Mouse (Mus musculus) ES-E14 (cell line): ENCODE results near the gene Trim9. TPM values are rescaled to one million over a fixed set of nuclear protein-coding genes. Genes with fewer than 3 reads are reported as not detected.

Experiments
- DNase-seq: peaks from one replicate; pipeline ENCODE4 v3.0.0-alpha.2; 2013; ENCODE audit warnings: low read depth, low spot score
- H3K27ac ChIP-seq: 2 replicates; pipeline ENCODE4 v1.5.1; 2012; ENCODE audit warnings: low read depth, mild to moderate bottlenecking, low read length, moderate library complexity, mixed read lengths; ENCODE audit not compliant: poor library complexity, insufficient read depth, severe bottlenecking
- H3K36me3 ChIP-seq: 2 replicates; pipeline ENCODE4 v1.6.1; 2012; ENCODE audit warnings: mild to moderate bottlenecking, low read length, moderate library complexity, mixed read lengths; ENCODE audit not compliant: control insufficient read depth, poor library complexity, insufficient read depth, severe bottlenecking
- H3K4me1 ChIP-seq, 2 experiments: fragments of 150-350 bp in 1 of 2; sonication (generic) in 1 of 2; 2 replicates each; pipeline ENCODE4 v1.6.1; 2012; ENCODE audit warnings: low read length in 2 of 2, mild to moderate bottlenecking in 1 of 2, mixed read lengths in 1 of 2; ENCODE audit not compliant: control insufficient read depth in 2 of 2, insufficient read depth in 2 of 2, poor library complexity in 1 of 2
- H3K4me3 ChIP-seq, 2 experiments: fragments of 150-350 bp in 1 of 2; sonication (generic) in 1 of 2; 2 replicates each; pipeline ENCODE4 v1.5.1; 2012; ENCODE audit warnings: low read length in 2 of 2, low read depth in 1 of 2, mild to moderate bottlenecking in 1 of 2, mixed read lengths in 1 of 2; ENCODE audit not compliant: insufficient read depth in 1 of 2, poor library complexity in 1 of 2, severe bottlenecking in 1 of 2
- H3K9ac ChIP-seq: 2 replicates; pipeline ENCODE4 v1.6.1; 2012; ENCODE audit warnings: low read depth, mild to moderate bottlenecking, low read length, mixed read lengths; ENCODE audit not compliant: poor library complexity, insufficient read depth, severe bottlenecking
- H3K9me3 ChIP-seq: fragments of 150-350 bp; sonication (generic); 2 replicates; pipeline ENCODE4 v1.6.1; 2012; ENCODE audit warnings: low read depth, mild to moderate bottlenecking, low read length; ENCODE audit not compliant: control insufficient read depth, insufficient read depth
- CHD2 ChIP-seq: IDR thresholded peaks from 2 replicates; pipeline ENCODE4 v1.6.1; 2014; ENCODE audit warnings: mild to moderate bottlenecking, low read depth, low read length, inconsistent platforms
- HCFC1 ChIP-seq: IDR thresholded peaks from 2 replicates; pipeline ENCODE4 v1.6.1; 2012; ENCODE audit warnings: low read length, inconsistent platforms, borderline replicate concordance; ENCODE audit not compliant: insufficient read depth
- MAFK ChIP-seq: IDR thresholded peaks from 2 replicates; pipeline ENCODE4 v1.6.1; 2014; ENCODE audit warnings: mild to moderate bottlenecking, low read depth, low read length, inconsistent platforms; ENCODE audit not compliant: insufficient read depth
- ZC3H11A ChIP-seq: IDR thresholded peaks from 2 replicates; pipeline ENCODE4 v1.6.1; 2012; ENCODE audit warnings: low read depth, mild to moderate bottlenecking, inconsistent platforms, low read length, borderline replicate concordance
- ZNF384 ChIP-seq: IDR thresholded peaks from 2 replicates; pipeline ENCODE4 v1.6.1; 2012; ENCODE audit warnings: low read depth, low read length, inconsistent platforms
- in situ Hi-C, 2 experiments: fragments of 600-800 bp; cut with MboI; formaldehyde crosslinking; loops; one replicate each; pipeline ENCODE4 v1.15.1; 2025; ENCODE audit warnings: low sequenced_read_pairs in 2 of 2, inconsistent platforms in 1 of 2; ENCODE audit not compliant: unreplicated experiment in 2 of 2
- total RNA-seq: library from RNA; depleted of rRNA; stranded (reverse); fragments of 300-350 nt; gene quantifications from 2 replicates; pipeline ENCODE4 v1.2.3, GENCODE M21; 2012

Trim9 gene
- total RNA-seq, 1 experiment = 0.04 TPM

DNA sequence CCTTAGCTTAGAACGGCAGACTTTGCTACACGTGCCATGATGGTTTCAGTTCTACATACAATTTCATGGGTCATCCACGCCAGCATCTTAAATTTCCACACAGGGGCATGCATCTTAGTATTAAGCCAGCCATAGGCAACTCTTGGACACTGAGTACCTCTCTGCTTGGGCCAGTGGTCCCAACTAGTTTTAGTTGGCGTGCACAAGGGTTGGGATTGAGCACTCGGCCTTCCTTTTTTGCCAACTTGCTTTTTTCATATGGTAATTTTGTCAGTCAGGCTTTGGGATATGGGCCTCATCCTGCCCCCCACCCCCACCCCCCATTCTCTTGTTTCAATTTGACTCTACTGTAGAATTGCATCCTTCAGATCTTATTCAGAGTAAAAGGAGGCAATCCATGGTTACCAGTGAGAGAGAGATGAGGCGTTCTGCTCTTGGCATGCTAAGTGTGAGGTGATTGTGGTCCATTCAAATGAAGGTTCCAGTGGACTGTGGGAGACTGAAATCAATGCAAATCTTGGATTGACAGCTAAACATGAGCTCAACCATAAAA lies 14.1 kb downstream of the Trim9 start:
- no peak for TF ChIP-seq MAFK
- TF ChIP-seq ZC3H11A = no peak
- TF ChIP-seq ZNF384 = no peak
- TF ChIP-seq CHD2 = no peak
- no peak for TF ChIP-seq HCFC1
- Histone ChIP-seq H3K9ac (no peak overlapping the region), H3K27ac (no peak overlapping the region), H3K36me3 (no peaks in the 10 kb centered on the region), H3K9me3 (no peaks in the 10 kb centered on the region), H3K4me3 (no peak overlapping the region), H3K4me1 (peaks cover 0 to 8% of the 10 kb centered on the region in 2 experiments; a peak in 2 of 4 replicates)
- in situ Hi-C loops = no loop called here
- no peak for DNase-seq

DNA sequence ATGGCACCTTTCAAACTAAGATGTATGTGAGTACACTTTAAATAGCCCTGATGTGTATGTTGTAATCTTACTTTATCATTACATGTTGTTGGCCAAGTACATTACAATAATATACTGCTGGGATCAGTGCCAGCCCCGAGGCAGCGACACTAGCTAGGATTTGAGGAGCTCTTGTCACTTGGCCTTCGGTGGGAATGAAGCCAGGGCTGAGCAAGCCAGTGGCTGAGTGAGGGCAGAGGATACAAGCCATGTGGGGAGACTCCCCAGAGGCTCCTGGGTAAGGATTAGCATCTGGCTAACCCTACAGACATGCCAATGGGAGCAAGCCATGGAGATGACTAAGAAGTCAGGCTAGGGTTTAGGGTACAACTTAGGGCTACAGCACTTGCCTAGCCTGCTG lies 18.4 kb downstream of the Trim9 start:
- TF ChIP-seq ZNF384 (no peak), HCFC1 (no peak), CHD2 (no peak), MAFK (no peak), ZC3H11A (no peak)
- DNase-seq = no peak
- no peaks in the 10 kb centered on the region for H3K36me3 ChIP-seq
- no peaks in the 10 kb centered on the region for H3K9me3 ChIP-seq
- H3K27ac ChIP-seq = no peak overlapping the region
- in situ Hi-C loops = no loop called here
- H3K4me1 ChIP-seq = no peaks in the 10 kb centered on the region
- no peak overlapping the region for H3K9ac ChIP-seq
- no peak overlapping the region for H3K4me3 ChIP-seq

DNA sequence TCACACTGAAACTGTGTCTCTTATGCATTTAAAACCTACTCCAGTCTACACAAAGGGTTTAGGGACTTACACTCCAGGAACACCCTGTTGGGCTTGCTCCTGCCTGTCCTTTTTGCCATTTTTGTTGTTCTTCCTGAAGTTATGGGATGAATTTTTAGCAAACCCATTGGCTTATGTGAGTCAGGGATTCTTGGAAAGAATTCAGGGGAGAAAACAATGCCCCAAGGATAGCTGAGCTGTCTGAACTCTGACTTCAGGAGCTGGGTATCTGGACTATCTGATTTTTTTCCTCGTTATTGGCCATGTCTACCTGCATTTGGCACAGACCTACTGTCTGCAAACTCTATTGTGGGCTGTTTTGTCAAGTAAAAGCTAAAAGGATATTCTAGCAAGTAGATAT lies 20.5 kb downstream of the Trim9 start:
- no peaks in the 10 kb centered on the region for H3K4me1 ChIP-seq
- no peak for DNase-seq
- H3K4me3 ChIP-seq = no peak overlapping the region
- no peak overlapping the region for H3K27ac ChIP-seq
- TF ChIP-seq ZNF384 (no peak), MAFK (no peak), HCFC1 (no peak), ZC3H11A (no peak), CHD2 (no peak)
- H3K9me3 ChIP-seq = no peaks in the 10 kb centered on the region
- no peak overlapping the region for H3K9ac ChIP-seq
- H3K36me3 ChIP-seq = no peaks in the 10 kb centered on the region
- in situ Hi-C loops = no loop called here

DNA sequence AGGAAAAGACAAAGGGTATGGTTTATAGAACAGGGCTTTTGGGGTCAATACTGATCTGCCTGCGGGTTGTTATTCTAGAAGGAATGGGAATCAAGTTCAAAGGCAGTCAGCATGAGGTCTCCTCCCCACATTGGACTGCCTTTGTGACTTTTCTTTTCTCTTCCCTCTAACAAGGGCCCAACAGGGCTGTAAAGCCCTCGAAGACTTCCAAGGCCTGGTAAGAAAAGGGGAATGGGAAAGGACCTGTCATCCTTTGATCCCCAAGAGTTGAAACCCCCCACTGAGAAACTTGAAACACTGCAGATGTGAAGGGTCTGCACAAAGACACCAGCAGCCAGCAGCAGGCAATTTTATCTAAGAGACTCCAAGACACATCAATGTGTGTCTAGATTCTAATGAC lies 21.0 kb downstream of the Trim9 start:
- no peaks in the 10 kb centered on the region for H3K9me3 ChIP-seq
- TF ChIP-seq ZNF384 (no peak), MAFK (no peak), ZC3H11A (no peak), HCFC1 (no peak), CHD2 (no peak)
- in situ Hi-C loops = no loop called here
- H3K9ac ChIP-seq = no peak overlapping the region
- no peaks in the 10 kb centered on the region for H3K36me3 ChIP-seq
- no peak for DNase-seq
- H3K4me1 ChIP-seq = no peaks in the 10 kb centered on the region
- H3K4me3 ChIP-seq = no peak overlapping the region
- H3K27ac ChIP-seq = no peak overlapping the region

DNA sequence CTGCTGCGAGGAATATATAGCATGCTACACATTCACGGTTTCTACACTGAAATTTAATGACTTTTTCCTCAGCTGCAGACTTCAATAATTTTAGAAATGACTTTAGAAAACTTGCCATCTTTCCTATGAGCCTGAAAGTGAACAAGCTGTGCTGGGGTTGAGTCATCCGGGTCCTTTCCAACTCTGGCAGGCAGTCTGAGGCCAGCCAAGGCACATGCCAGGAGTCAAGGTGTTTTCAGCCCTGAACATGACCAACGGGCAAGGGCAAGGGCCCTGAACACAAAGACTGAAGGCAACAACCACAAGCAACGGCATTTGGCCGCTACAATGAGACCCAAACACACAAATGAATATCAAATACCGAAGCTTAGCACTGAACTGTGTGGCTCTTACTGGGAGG lies 21.6 kb downstream of the Trim9 start:
- Histone ChIP-seq H3K36me3 (no peaks in the 10 kb centered on the region), H3K9ac (no peak overlapping the region), H3K4me1 (no peaks in the 10 kb centered on the region), H3K4me3 (no peak overlapping the region), H3K27ac (no peak overlapping the region), H3K9me3 (no peaks in the 10 kb centered on the region)
- TF ChIP-seq ZNF384 (no peak), ZC3H11A (no peak), MAFK (no peak), CHD2 (no peak), HCFC1 (no peak)
- in situ Hi-C loops = no loop called here
- DNase-seq = no peak
